Mouse (Mus musculus): Measurements from ENCODE around the gene Ghdc.

The Ghdc gene

DNA sequence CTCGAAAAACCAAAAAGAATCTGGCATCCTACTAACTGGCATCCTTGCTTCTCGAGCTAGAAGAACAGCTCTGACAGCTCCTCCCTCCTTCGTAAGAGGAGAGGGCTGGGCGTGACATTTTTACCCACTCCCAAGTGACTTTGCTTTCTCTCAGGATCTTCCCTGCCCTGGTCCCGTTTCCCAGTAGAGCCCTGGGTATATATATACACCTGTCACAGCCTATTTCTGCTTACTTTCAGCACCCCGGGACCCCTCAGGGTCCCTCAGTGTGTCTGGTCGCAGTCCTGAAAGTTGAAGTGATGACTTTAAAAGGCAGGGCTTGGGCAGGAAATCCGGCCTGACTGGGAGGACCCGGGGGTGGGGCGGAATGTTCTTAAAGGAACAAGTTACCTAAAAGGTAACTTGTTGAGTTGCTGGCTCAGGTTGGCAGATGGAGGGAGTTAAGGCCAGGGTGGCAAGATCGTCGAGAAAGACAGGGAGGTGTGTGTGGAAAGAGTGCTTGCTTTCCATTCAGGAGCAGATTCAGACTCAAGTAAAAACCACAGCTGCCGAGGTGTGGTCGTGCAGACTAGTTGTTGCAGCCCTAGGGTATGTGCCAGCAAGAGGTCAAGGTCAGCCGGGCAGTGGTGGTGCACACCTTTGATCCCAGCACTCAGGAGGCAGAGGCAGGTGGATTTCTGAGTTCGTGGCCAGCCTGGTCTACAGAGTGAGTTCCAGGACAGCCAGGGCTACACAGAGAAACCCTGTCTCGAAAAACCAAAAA is at the start of gene Ghdc:
Gene Ghdc, minus strand, starts transcription at position 312 of the 763 bp plus-strand sequence.
- peak; percentile 84 to 88 for DNase-seq (ENCODE audit: low spot score in 2 of 2)

DNA sequence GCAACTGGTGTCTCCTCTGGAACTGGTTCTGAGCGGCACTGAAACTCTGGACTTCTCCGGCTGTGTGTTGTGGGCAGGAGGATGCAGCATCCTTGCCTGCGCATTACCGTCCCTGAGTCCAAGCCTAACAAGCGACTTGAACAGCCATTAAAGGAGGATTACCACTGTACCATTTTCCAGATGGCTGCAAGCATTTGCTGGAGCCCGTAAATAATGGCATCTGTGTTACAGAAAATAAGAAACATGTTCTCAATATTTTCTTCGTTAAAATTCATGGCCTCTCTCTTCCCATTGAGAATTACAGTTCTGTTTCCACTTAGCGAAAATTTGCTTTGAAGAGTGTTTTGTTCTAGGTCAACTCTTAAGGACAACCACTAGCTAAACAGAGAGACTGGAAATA is 49.3 kb upstream of the Ghdc start:
- no peak for DNase-seq (ENCODE audit: low spot score in 2 of 2)

DNA sequence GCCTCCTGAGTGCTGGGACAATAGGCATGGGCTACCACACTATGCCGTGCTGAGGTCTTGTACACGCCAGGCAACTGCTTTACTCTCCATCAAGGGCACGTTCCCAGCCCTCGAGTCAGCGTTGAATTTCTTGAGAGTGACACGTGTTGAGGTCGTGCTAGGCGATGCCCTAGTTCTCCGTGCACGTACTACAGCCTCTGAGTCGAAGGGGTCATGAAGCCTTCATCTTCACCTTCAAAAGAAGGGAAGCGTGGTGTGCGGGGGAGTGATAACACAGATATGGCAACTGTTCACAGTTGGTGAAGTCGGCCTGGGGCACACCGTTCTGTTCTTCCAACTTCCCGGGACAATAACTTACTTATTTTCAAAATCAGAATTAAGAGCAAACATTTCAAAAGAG is 48.9 kb upstream of the Ghdc start:
- DNase-seq (ENCODE audit: low spot score in 2 of 2): no peak

DNA sequence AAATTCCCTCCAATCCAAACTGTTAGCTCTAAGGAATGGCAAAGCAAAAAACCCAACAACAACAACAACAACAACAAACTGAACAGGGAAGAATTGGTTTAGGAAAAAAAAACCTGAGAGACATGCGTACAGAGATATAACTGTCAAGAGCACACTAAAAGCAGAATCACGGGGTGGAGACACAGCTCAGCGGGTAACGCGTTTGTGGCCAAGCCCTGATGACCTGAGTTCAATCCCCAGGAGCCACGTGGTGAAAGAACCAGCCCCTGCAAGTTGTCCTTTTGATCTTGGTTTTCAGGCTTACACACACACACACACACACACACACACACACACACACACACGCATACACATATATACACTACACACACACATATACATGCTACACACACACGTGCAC is 48.3 kb upstream of the Ghdc start:
- no peak for DNase-seq (ENCODE audit: low spot score in 2 of 2)

DNA sequence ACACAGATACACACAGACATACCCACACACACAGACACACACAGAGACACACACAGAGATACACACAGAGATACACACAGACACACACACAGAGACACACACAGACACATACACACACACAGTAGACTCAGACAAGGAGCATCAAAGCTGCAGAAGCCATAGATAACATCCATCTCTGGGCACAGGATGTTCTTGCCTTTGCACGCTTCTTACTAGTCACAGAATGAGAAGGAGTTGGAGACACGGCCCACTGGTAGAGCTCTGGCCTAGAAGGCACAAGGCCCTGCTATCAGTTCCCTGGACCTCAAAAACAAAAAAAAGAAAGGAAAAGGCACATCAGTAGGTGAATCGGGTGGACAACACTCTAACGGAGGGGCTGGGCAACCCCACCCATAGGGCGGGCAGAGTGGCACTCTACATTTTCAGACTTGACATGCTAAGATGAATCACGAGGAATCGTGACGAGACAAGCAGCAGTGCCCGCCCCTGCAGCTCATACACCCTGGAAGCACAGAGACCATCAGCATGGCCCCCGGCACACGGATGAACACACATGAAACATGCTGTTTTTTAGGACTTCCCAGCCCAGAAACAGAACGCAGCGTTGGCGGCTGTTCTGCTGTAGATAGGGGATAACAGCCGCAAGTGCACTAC is 47.7 kb upstream of the Ghdc start:
- DNase-seq (ENCODE audit: low spot score in 2 of 2): no peak

DNA sequence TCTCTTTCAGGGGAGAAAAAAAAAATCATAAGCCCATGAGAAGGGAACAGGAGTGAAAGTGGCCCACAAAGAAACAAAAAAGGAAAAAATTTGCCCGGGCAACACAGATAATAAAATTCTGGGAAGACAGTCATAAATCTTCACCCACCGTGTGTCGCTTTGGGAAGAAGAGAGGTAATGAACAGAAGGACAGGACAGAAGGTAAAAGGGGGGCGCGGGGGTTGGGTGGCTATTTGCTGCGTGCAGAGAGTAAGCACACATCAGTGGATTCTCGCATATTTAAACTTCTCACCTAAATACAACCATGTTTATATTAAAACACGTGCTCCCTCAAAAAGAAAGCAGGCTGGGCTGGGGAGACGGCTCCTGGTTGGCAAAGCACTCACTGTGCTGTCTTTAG is 46.6 kb upstream of the Ghdc start:
- no peak for DNase-seq (ENCODE audit: low spot score in 2 of 2)

DNA sequence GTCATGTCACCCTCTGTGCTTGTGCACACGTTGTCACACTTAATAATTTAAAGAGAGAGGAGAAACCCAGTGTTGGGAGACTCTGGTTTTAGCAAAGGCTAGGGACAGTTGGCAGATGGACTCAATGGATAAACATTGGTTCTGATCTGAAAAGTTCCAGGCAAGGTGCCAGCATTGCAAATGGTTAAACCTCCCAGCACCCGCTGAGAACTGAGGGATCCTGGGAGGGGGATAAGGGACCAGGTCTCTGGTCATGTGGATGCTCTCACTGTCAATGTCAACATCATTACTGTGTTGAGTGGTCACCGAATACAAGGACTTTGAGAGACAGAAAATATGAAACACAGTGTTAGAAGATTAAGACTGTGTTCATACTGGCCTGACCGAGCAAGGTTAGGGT is 46.0 kb upstream of the Ghdc start:
- DNase-seq (ENCODE audit: low spot score in 2 of 2): no peak

DNA sequence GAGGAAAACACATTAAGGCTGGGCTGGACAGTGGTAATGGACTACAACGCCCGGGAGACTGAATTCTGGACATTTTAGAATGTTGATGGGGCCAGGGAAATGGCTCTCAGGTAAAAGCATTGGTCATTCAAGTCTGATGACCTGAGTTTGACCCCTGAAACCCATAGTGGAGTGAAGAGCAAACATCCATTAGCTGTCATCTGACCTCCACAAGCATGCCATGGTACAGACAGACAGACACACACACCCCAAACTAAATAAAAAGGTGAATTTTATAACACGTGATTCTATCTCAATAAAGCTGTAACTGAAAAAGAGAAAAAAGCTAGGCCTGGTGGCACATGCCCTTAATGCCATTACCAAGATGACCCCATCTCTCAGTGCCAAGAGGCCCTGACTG is 45.6 kb upstream of the Ghdc start:
- no peak for DNase-seq (ENCODE audit: low spot score in 2 of 2)

DNA sequence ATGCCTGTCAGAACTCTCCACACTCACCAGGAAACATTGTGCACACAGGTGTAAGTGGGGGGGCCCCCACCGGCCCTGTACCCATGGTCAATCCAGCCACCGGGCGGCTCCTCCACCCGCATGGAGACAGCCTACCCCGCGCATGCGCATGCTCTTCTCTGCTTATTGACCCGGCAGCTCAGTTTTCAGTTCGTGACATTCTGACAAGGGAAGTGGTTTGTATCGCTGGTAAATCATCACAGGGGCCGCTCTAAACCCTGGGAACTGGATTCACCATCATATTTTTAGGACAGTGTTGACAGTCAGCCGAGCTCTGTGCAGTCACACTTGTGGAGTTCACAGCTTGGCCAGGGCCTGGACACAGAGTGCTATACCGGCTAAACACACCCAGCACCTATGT is 43.7 kb upstream of the Ghdc start:
- peak; percentile 55 to 73 for DNase-seq (ENCODE audit: low spot score in 2 of 2)

DNA sequence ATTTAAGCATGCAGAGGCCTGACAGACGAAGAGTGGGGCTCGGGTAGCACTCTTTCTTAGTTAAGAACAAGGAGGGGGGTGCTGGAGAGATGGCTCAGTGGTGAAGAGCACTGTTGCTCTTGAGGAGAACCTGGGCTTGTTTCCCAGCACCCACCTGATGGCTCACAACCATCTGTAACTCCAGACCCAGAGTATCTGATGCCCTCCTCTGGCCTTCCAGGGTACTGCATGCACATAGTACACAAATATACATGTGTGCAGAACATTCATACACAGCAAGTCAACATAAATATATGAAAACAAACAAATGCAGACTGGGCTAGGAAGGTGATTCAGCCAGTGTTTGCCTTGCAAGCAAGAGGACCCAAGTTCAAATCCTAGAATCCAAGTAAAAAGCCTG is 40.4 kb upstream of the Ghdc start:
- DNase-seq (ENCODE audit: low spot score in 2 of 2): no peak

DNA sequence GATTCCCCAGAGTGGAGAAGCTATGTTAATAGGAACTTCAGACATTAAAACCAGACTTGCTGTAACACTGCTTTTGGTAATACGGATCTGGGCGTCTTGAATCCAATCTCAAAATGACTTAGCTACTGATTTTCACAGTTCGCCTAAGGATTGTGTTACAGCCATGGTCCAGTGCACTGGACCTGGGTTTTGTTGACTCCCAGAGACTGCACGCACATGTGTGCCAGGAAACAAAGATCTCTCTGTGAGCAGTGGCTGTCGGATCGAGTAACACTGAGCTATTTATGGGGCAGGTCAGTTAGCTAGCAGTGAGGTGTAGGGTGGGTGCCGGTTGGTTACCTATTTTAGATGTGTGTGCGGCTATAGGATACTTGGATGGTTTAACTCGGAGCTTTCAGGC is 39.8 kb upstream of the Ghdc start:
- DNase-seq (ENCODE audit: low spot score in 2 of 2): no peak

DNA sequence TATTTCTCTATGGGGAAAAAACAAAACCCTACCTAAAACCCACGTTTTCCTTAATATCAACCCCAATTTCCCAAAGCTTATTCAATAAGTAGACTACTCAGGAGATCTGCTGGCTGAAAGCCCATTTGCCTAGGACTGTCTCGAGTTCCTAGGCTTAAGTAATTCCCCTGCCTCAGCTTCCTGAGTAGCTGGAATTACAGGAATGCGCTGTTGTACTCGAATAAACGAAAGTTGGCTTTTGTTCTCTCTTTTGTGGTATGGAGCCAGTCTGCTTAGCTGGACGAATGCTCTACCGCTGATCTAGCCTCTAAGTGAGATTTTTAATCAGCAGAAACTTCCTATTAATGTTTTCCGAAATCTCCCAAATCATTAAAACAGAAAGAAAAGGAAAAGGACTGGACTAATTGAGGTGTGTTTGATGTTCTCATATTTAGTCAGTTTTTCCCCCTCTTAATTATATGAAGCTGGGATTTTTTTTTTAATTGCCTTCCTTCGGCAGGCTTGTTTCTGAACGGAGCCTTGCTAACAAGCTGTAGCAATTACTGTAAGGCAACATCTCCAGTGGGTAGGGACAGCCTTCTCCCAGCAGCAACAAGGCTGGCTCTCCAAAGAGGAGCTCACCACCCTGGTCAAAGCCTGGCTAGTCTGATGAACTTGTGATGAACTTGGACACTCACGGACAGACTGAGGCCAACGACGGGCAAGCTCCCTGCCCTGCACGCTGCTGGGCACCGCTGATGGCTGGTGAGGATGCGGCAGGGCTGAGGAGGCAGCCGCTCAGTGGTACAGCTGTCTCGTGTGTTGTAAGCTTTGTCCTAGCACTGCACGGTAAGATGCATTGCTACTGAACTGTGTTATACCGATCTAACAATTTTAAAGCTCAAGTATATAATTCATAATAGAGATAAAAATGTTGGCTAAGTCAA is 35.9 kb upstream of the Ghdc start:
- no peak for DNase-seq (ENCODE audit: low spot score in 2 of 2)

DNA sequence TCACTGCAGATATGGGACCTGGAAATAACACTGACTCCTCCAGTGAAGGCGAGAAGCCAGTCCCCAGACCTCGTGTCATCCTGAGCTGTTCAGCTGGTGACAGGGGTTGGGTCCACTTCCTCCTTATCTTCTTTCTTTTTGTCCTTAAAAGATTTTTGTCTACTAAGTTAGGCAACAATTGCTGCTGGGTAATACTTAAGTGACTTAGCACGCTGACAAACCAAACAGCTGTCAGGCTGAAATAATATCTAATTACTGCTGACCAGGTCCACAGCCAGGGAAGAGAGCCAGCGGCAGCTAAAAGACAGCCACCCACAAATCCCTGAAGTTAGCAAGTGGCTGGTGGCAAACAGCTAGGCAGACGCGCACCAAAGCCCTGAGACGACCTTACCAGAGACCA is 34.8 kb upstream of the Ghdc start:
- no peak for DNase-seq (ENCODE audit: low spot score in 2 of 2)

DNA sequence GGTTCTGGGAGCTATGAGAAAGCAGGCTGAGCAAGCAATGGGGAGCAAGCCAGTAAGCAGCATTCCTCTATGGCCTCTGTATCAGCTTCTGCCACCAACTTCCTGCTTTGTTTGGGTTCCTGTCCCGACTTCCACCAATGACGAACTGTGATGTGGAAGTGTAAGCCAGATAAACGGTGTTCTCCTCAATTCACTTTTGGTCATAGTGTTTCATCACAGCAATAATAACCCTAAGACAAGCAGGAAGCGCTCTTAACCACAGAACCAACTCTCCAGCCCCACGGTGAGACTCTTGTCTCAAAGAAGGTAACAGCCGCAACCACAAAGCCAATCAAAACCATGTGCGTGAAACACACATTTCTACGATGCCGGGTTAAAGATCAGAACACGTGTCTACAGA is 33.7 kb upstream of the Ghdc start:
- no peak for DNase-seq (ENCODE audit: low spot score in 2 of 2)

DNA sequence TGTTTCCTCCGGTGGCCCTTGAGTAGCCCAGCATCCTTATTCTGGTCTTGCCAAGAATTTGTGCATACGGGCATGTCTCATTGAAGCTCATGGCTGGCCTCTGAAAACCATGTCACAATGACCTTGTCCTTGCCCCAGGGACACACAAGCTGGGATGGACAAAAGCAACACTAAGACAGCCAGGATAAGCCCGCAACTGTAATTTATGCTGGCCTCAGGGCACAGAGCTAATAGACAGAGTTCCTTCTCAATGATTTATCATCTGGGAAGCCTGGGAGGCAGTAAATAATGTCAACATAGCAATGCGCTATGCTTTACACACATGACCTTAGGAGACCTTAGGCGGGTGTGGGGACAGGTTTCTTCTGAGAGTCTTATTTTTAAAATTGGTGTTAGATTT is 28.7 kb upstream of the Ghdc start:
- no peak for DNase-seq (ENCODE audit: low spot score in 2 of 2)

DNA sequence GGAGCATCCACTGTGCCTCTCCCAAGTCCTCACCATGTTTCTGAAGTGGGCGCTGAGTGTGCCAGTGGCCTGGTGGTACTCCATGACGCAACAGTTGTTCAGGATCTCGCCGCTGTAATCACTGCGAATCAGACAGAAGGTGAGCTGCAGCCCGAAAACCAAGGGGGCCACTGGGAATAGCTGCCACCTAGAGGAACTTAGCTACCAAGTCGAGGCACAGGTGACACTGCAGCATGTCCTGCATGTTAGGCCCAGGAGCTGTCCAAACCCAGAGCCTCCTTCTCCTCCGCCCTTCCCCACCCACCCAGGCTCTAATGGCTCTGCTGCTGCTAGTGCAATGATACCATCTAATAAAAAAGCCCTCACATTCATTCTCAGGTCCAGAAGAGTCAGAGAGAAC is 25.8 kb upstream of the Ghdc start:
- no peak for DNase-seq (ENCODE audit: low spot score in 2 of 2)

DNA sequence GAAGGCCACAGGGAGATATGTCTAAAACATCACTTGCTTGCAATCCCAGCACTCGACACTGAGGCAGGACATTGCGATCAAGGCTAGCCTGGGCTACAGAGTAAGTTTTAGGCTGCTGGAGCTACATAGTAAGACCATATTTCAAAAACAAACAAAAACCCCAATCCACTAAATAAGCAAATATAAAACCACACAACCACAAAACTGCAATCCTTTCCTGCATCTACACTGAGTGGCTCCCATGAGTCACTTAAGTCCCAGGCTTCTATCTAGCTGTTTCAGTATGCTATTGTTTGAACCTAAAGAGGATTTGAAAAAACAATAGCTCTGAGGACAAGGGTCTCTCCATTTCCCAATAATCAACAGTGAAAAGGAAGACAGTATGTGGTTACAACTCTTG is 24.6 kb upstream of the Ghdc start:
- DNase-seq (ENCODE audit: low spot score in 2 of 2): no peak

DNA sequence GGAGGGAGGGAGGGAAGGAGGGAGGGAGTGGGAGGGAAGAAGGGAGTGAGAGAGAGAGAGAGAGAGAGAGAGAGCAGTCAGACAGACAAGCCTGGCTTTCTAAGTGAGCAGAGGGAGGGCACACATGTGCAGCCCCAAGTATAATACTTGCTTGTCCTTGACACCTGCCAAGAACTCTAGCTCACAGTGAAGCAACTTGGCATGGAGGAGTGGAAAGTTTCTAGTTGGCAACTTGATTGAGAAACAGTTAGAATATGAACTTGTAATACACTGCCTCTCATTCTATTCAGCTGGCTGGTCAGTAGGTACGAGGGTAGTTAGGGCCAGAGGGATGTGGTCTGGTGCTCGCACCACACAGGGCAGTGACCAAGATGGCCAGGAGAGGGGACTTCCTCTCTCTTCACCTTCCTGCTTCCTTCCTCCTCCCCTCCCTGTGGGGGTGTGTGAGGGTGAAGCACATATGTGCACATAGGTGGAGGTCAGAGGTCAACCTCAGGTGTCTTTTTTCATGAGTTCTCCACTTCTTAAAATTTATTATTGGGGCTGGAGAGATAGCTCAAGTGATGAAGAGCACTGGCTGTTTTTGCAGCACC is 20.8 kb upstream of the Ghdc start:
- DNase-seq (ENCODE audit: low spot score in 2 of 2): no peak

DNA sequence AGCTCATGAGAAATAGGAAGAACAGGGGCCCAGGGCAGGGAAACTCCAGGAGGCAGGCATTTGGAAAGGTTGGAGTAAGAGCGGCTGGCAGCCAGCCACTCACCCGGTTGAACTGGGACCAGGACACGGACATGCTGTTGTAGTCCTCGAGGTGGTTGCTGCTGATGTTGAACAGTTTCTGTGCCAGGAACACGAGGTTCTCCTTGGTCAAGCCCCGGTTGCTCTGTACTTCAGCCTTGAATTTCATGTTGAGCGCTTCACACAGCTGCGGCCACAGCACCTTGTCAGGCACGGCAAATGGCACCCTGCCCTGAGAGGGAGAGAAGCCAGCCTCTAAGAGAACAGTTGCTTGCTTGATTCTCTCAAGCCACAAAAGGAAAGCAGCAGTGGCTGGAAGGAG is 19.9 kb upstream of the Ghdc start:
- DNase-seq (ENCODE audit: low spot score in 2 of 2): peak in 1 of 2 experiments; percentile 62

DNA sequence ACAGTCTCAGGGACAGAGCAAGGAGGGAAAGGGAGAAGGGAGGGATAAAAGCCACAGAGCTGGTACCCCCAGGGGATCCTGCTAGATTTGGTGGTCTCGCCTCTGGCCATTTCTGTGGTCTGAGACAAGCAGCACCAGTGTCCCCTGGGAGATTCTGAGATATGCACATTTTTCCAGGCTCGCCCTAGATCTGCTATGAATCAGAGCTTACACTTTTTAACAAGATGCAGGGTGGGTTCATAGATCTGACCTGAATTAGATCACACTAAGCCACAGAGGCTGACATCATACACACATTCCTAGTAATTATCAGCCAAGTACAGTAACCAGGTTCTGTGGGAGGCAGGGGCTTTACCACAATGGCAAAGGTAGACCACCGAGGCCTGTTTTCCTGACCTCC is 18.9 kb upstream of the Ghdc start:
- no peak for DNase-seq (ENCODE audit: low spot score in 2 of 2)

DNA sequence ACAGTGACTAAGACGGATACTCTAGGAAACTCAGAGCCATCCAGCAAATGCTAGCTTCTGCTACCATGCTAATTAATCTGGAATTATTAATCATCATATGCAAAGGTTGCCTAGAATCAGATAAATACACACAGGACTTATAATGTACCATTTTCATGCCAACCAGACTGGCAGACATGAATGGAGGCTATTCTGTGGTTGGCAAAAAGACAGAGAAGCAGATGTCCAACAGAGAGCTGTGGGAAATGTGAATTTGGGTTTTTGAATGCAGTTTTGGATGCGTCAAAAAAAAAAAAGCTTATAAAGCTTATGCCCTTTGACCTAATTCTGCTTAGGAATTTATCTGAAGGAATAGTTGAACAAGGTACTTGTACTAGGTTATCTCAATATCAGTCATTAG is 15.0 kb upstream of the Ghdc start:
- no peak for DNase-seq (ENCODE audit: low spot score in 2 of 2)

DNA sequence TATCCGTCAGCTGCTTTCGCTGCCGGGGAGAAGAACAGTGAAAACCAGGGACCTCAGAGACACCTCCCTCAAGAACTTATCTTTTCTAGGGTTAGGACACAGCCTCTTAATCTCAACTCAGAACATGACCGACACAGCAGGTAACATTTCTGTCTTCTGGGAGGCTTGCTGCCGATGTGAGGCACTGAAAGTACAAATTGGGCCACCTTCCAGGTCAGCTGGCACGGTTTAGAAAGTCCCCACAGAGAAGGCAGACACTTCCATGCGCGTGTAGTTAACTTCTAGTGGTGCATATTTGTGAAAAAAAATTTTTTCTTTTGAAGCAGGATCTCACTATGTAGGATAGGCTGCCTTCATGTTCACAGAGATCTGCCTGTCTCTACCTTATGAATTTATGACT is 13.5 kb upstream of the Ghdc start:
- DNase-seq (ENCODE audit: low spot score in 2 of 2): no peak

Data from urinary bladder, postnatal 36 days (tissue).